Mouse (Mus musculus) neural tube, embryonic 15.5 days (tissue): ENCODE results near the gene 6430628N08Rik. TPM values are rescaled to one million over a fixed set of nuclear protein-coding genes. Genes with fewer than 3 reads are reported as not detected.

Experiments
- ATAC-seq: fragments of 200-750 bp; cut with Nextera tagmentation; 2 replicates; pipeline ENCODE4 v1.8.0; 2017; ENCODE audit warnings: mild to moderate bottlenecking, moderate TSS enrichment, moderate library complexity; ENCODE audit not compliant: low FRiP score
- H3K27ac ChIP-seq: fragments of 300-500 bp; sonication (generic); replicated peaks from 2 replicates; pipeline ENCODE4 v1.5.1; 2015; ENCODE audit warnings: mild to moderate bottlenecking, inconsistent platforms
- H3K27me3 ChIP-seq: fragments of 300-500 bp; sonication (generic); replicated peaks from 2 replicates; pipeline ENCODE4 v1.6.1; 2015; ENCODE audit warnings: inconsistent platforms
- H3K36me3 ChIP-seq: fragments of 300-500 bp; sonication (generic); 2 replicates; pipeline ENCODE4 v1.6.1; 2015; ENCODE audit warnings: inconsistent platforms
- H3K4me1 ChIP-seq: fragments of 300-500 bp; sonication (generic); 2 replicates; pipeline ENCODE4 v1.6.1; 2015; ENCODE audit warnings: inconsistent platforms
- H3K4me2 ChIP-seq: fragments of 300-500 bp; sonication (generic); 2 replicates; pipeline ENCODE4 v1.6.1; 2015; ENCODE audit warnings: inconsistent platforms, mild to moderate bottlenecking, moderate library complexity
- H3K4me3 ChIP-seq: fragments of 300-500 bp; sonication (generic); replicated peaks from 2 replicates; pipeline ENCODE4 v1.5.1; 2015; ENCODE audit warnings: mild to moderate bottlenecking, inconsistent platforms
- H3K9ac ChIP-seq: fragments of 300-500 bp; sonication (generic); replicated peaks from 2 replicates; pipeline ENCODE4 v1.6.1; 2015; ENCODE audit warnings: mild to moderate bottlenecking, inconsistent platforms
- H3K9me3 ChIP-seq: fragments of 300-500 bp; sonication (generic); replicated peaks from 2 replicates; pipeline ENCODE4 v1.6.1; 2016; ENCODE audit warnings: inconsistent platforms
- WGBS: fragments of 180-500 bp; shearing (Covaris S2); methylation state at CpG from one replicate; pipeline ENCODE4 v1.1.7; 2015; ENCODE audit warnings: mixed read lengths; 5-methylcytosine and 5-hydroxymethylcytosine counted together
- polyA plus RNA-seq: library from polyadenylated mRNA; unstranded; fragments of >200 nt; fragmentation: Nextera tagmentation; extraction: Ambion mirVana; gene quantifications from 2 replicates; pipeline ENCODE4 v1.2.1, GENCODE M21; 2015

6430628N08Rik gene
- polyA plus RNA-seq, 1 experiment from 2014 or later, result 1.3 TPM

- H3K36me3 ChIP-seq, result no peaks in the 10 kb centered on the region
- H3K4me2 ChIP-seq, result no peak overlapping the region
- no peaks in the 10 kb centered on the region for H3K9me3 ChIP-seq
- WGBS, result 71% methylated on average over 1 of the region's 1 CpGs
- no peak overlapping the region for H3K9ac ChIP-seq
- H3K27ac ChIP-seq, result no peak overlapping the region
- peaks cover 30% of the 10 kb centered on the region for H3K27me3 ChIP-seq
- ATAC-seq, result no peak
- H3K4me1 ChIP-seq, result peaks cover 23% of the 10 kb centered on the region
- no peak overlapping the region for H3K4me3 ChIP-seq
Measured at GRCm38 (mm10) chr4:115886875-115887274, 3.6 kb upstream of the 6430628N08Rik start.

DNA sequence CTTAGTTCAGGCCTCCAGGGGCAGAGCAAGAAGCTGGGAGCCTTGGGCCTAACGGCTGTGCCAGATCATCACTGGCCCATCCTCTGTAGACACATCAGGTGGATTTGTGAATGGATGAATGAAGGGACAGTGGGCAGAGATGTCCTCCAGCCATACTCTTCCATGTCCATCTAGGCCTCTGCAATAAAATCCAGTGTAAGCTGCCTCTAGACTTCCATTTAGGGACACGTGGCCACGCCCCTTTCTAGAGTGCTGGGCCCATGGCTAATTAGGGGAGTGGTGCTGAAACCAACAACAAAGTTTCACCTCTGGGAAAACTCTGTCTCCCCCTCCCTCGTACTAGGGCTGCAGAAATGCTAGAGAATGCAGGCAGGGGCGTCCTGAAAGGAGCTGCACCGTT is 399 bp upstream of the 6430628N08Rik start:
- Histone ChIP-seq H3K9me3 (no peaks in the 10 kb centered on the region), H3K9ac (peak overlapping the region; percentile 40; the same call in 1 of the 2 replicates), H3K36me3 (no peaks in the 10 kb centered on the region), H3K4me2 (peak overlapping the region; percentile 66), H3K27ac (no peak overlapping the region), H3K27me3 (peaks cover 44% of the 10 kb centered on the region), H3K4me1 (peaks cover 18% of the 10 kb centered on the region), H3K4me3 (peak overlapping the region; percentile 33)
- ATAC-seq, result no peak
- WGBS, result 9% methylated on average over 6 of the region's 6 CpGs

GRCm38 (mm10) chr4:115894281-115894680 is 3.8 kb downstream of the 6430628N08Rik start:
- Histone ChIP-seq H3K4me3 (no peak overlapping the region), H3K4me2 (no peak overlapping the region), H3K9me3 (no peaks in the 10 kb centered on the region), H3K36me3 (no peaks in the 10 kb centered on the region), H3K9ac (no peak overlapping the region), H3K27ac (no peak overlapping the region), H3K4me1 (peaks cover 17% of the 10 kb centered on the region), H3K27me3 (peaks cover 78% of the 10 kb centered on the region)
- 8% methylated on average over 3 of the region's 3 CpGs for WGBS
- ATAC-seq, result no peak

GRCm38 (mm10) chr4:115897901-115898631 is 7.6 kb downstream of the 6430628N08Rik start:
- H3K27ac ChIP-seq, result no peak overlapping the region
- peak overlapping the region; percentile 41 for H3K4me3 ChIP-seq
- ATAC-seq, result peak; percentile 62
- H3K27me3 ChIP-seq, result peaks cover 77% of the 10 kb centered on the region
- H3K9me3 ChIP-seq, result no peaks in the 10 kb centered on the region
- H3K36me3 ChIP-seq, result no peaks in the 10 kb centered on the region
- under 1% methylated on average over 56 of the region's 56 CpGs for WGBS
- H3K4me1 ChIP-seq, result peaks cover 9% of the 10 kb centered on the region
- peak overlapping the region; percentile 34 for H3K9ac ChIP-seq
- H3K4me2 ChIP-seq, result peak overlapping the region; percentile 89

GRCm38 (mm10) chr4:115902816-115903215 is 12.4 kb downstream of the 6430628N08Rik start:
- peaks cover 13% of the 10 kb centered on the region for H3K4me1 ChIP-seq
- H3K4me3 ChIP-seq, result no peak overlapping the region
- no peak for ATAC-seq
- H3K9ac ChIP-seq, result no peak overlapping the region
- H3K9me3 ChIP-seq, result no peaks in the 10 kb centered on the region
- H3K36me3 ChIP-seq, result no peaks in the 10 kb centered on the region
- H3K27ac ChIP-seq, result no peak overlapping the region
- H3K4me2 ChIP-seq, result no peak overlapping the region
- 17% methylated on average over 5 of the region's 5 CpGs for WGBS
- peaks cover 88% of the 10 kb centered on the region for H3K27me3 ChIP-seq

- Histone ChIP-seq H3K4me3 (no peak overlapping the region), H3K4me1 (peaks cover 7% of the 10 kb centered on the region), H3K36me3 (no peaks in the 10 kb centered on the region), H3K9ac (no peak overlapping the region), H3K27ac (no peak overlapping the region), H3K27me3 (peaks cover 87% of the 10 kb centered on the region), H3K4me2 (no peak overlapping the region), H3K9me3 (no peaks in the 10 kb centered on the region)
- 7% methylated on average over 12 of the region's 12 CpGs for WGBS
- peak; percentile 56 for ATAC-seq
Measured at GRCm38 (mm10) chr4:115904375-115904774, 13.9 kb downstream of the 6430628N08Rik start.

GRCm38 (mm10) chr4:115905701-115906100 is 15.2 kb downstream of the 6430628N08Rik start:
- Histone ChIP-seq H3K9ac (no peak overlapping the region), H3K4me3 (no peak overlapping the region), H3K27ac (no peak overlapping the region), H3K9me3 (no peaks in the 10 kb centered on the region), H3K4me1 (peaks cover 7% of the 10 kb centered on the region), H3K36me3 (no peaks in the 10 kb centered on the region), H3K4me2 (no peak overlapping the region), H3K27me3 (peaks cover 84% of the 10 kb centered on the region)
- 4% methylated on average over 7 of the region's 7 CpGs for WGBS
- ATAC-seq, result no peak

GRCm38 (mm10) chr4:115906791-115907190 is 16.3 kb downstream of the 6430628N08Rik start:
- no peak overlapping the region for H3K27ac ChIP-seq
- peaks cover 84% of the 10 kb centered on the region for H3K27me3 ChIP-seq
- no peak overlapping the region for H3K4me3 ChIP-seq
- H3K9me3 ChIP-seq, result no peaks in the 10 kb centered on the region
- peaks cover 7% of the 10 kb centered on the region for H3K4me1 ChIP-seq
- ATAC-seq, result no peak
- no peaks in the 10 kb centered on the region for H3K36me3 ChIP-seq
- 94% methylated on average over 3 of the region's 3 CpGs for WGBS
- H3K4me2 ChIP-seq, result no peak overlapping the region
- no peak overlapping the region for H3K9ac ChIP-seq

DNA sequence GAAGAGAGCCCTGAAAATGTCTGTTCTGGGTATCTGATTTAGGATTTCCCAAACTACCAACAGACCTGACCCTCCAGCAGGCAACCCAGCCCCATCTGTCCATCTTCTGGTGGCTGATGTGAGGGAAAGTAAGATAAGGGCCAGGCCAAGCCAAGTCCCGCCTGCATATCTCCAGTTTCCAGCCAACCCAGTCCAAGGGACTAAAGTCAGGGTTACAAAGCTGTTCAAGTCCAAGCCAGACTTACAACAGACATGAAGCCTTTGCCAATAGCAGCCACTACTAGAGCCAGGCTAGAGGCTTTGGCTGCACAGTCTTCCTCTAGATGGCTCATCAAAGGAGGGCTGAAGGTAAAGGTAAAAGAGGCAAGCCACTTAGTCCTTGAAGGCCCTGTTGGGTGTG is 17.5 kb downstream of the 6430628N08Rik start:
- Histone ChIP-seq H3K27ac (no peak overlapping the region), H3K9ac (no peak overlapping the region), H3K4me3 (no peak overlapping the region), H3K9me3 (no peaks in the 10 kb centered on the region), H3K4me1 (peaks cover 7% of the 10 kb centered on the region), H3K27me3 (peaks cover 86% of the 10 kb centered on the region), H3K4me2 (no peak overlapping the region), H3K36me3 (no peaks in the 10 kb centered on the region)
- ATAC-seq, result no peak
- 77% methylated on average over 1 of the region's 1 CpGs for WGBS

- Histone ChIP-seq H3K36me3 (no peaks in the 10 kb centered on the region), H3K9me3 (no peaks in the 10 kb centered on the region), H3K4me2 (no peak overlapping the region), H3K27me3 (peaks cover 87% of the 10 kb centered on the region), H3K9ac (no peak overlapping the region), H3K4me3 (no peak overlapping the region), H3K27ac (no peak overlapping the region), H3K4me1 (peaks cover 7% of the 10 kb centered on the region)
- ATAC-seq, result no peak
- WGBS, result 25% methylated on average over 7 of the region's 7 CpGs
Measured at GRCm38 (mm10) chr4:115908641-115909040, 18.2 kb downstream of the 6430628N08Rik start.

GRCm38 (mm10) chr4:115911586-115911985 is 21.1 kb downstream of the 6430628N08Rik start:
- H3K9ac ChIP-seq, result no peak overlapping the region
- no peak for ATAC-seq
- no peak overlapping the region for H3K4me3 ChIP-seq
- no peak overlapping the region for H3K4me2 ChIP-seq
- WGBS, result 11% methylated on average over 4 of the region's 4 CpGs
- no peaks in the 10 kb centered on the region for H3K9me3 ChIP-seq
- no peak overlapping the region for H3K27ac ChIP-seq
- peaks cover 80% of the 10 kb centered on the region for H3K27me3 ChIP-seq
- H3K36me3 ChIP-seq, result no peaks in the 10 kb centered on the region
- no peaks in the 10 kb centered on the region for H3K4me1 ChIP-seq

- Histone ChIP-seq H3K4me2 (no peak overlapping the region), H3K36me3 (no peaks in the 10 kb centered on the region), H3K4me3 (no peak overlapping the region), H3K9me3 (no peaks in the 10 kb centered on the region), H3K27ac (no peak overlapping the region), H3K27me3 (peaks cover 73% of the 10 kb centered on the region), H3K9ac (no peak overlapping the region), H3K4me1 (0 out of 2 replicates have a peak, but pooled peaks cover 8% of the 10 kb centered on the region)
- 82% methylated on average over 16 of the region's 16 CpGs for WGBS
- ATAC-seq, result no peak
Measured at GRCm38 (mm10) chr4:115919911-115920310, 29.4 kb downstream of the 6430628N08Rik start.
